Mouse (Mus musculus) layer of hippocampus, adult 18-20 months (tissue): Measurements from ENCODE around the gene Pigu. TPM values are rescaled to one million over a fixed set of nuclear protein-coding genes. Genes with fewer than 3 reads are reported as not detected.
A peak's percentile ranks its signal among the peaks of the same experiment; 100 is the strongest.

Experiments used
- DNase-seq, 2 experiments: peaks; one replicate each; pipeline ENCODE4 v3.0.0; 2022; ENCODE audit warnings: low spot score in 2 of 2
- long read RNA-seq: library from polyadenylated mRNA; stranded (forward); transcript quantifications from one replicate; pipeline ENCODE4 v2.0.0, GENCODE M21; 2021
- total RNA-seq, 2 experiments: library from RNA; stranded (reverse); gene quantifications; 2 replicates each; pipeline ENCODE4 v1.2.3; 2021

The Pigu gene
- total RNA-seq, result 10 to 100 TPM; 27.9 to 29.8 TPM
- long read RNA-seq, transcript Pigu-201 (12 exons, 1,636 nt), result major isoform, 10 of 16 reads
- long read RNA-seq, partial matches to known transcripts, result 2 of 16 reads
- long read RNA-seq, other reads (novel, unspliced or antisense), result 4 of 16 reads

GRCm38 (mm10) chr2:155356971-155357591, at the start of gene Pigu:
Gene Pigu, minus strand, starts transcription at chr2:155357430.
- peak; percentile 95 to 98 for DNase-seq

GRCm38 (mm10) chr2:155404635-155405034, 47.4 kb upstream of the Pigu start:
- DNase-seq, result no peak

GRCm38 (mm10) chr2:155401926-155402325, 44.7 kb upstream of the Pigu start:
- no peak for DNase-seq

GRCm38 (mm10) chr2:155400276-155400675, 43.0 kb upstream of the Pigu start:
- DNase-seq, result no peak

GRCm38 (mm10) chr2:155394586-155394985, 37.4 kb upstream of the Pigu start:
- DNase-seq, result no peak

GRCm38 (mm10) chr2:155388573-155388972, 31.3 kb upstream of the Pigu start:
- no peak for DNase-seq

GRCm38 (mm10) chr2:155387052-155387451, 29.8 kb upstream of the Pigu start:
- DNase-seq, result no peak

GRCm38 (mm10) chr2:155386534-155386899, 29.3 kb upstream of the Pigu start:
- no peak for DNase-seq

GRCm38 (mm10) chr2:155385731-155386533, 28.7 kb upstream of the Pigu start:
- no peak for DNase-seq

GRCm38 (mm10) chr2:155385090-155385489, 27.9 kb upstream of the Pigu start:
- DNase-seq, result peak; percentile 69 to 91

GRCm38 (mm10) chr2:155382791-155383438, 25.7 kb upstream of the Pigu start:
- DNase-seq, result no peak

- DNase-seq, result no peak
These were observed 25.1 kb upstream of the Pigu start for GRCm38 (mm10) chr2:155382332-155382700.

- DNase-seq, result peak; percentile 96 to 98
These were observed 24.6 kb upstream of the Pigu start for GRCm38 (mm10) chr2:155381643-155382331.

GRCm38 (mm10) chr2:155381060-155381437, 23.8 kb upstream of the Pigu start:
- DNase-seq, result no peak

GRCm38 (mm10) chr2:155380261-155381059, 23.2 kb upstream of the Pigu start, which contains the start of gene Trp53inp2:
Gene Trp53inp2, plus strand, starts transcription at chr2:155381059.
- DNase-seq, result no peak

GRCm38 (mm10) chr2:155376191-155376590, 19.0 kb upstream of the Pigu start:
- no peak for DNase-seq

- no peak for DNase-seq
These were observed 17.3 kb upstream of the Pigu start for GRCm38 (mm10) chr2:155374521-155374920.

GRCm38 (mm10) chr2:155373886-155374285, 16.7 kb upstream of the Pigu start:
- DNase-seq, result no peak

- DNase-seq, result no peak
These were observed 16.1 kb upstream of the Pigu start for GRCm38 (mm10) chr2:155373302-155373701.

GRCm38 (mm10) chr2:155372451-155372850, 15.2 kb upstream of the Pigu start:
- DNase-seq, result no peak
